Mouse (Mus musculus) thymus, postnatal 36 days (tissue): ENCODE results near the gene Gabbr2.

ENCODE experiments used
- DNase-seq, 2 experiments: peaks; one replicate each; pipeline ENCODE4 v3.0.0; 2022; ENCODE audit warnings: mixed read lengths in 2 of 2

Gene Gabbr2

GRCm38 (mm10) chr4:46696467-46696866, 295.2 kb downstream of the Gabbr2 start:
- no peak for DNase-seq

- DNase-seq: no peak
Measured at GRCm38 (mm10) chr4:46690565-46690964, 301.1 kb downstream of the Gabbr2 start.

- DNase-seq: no peak
Measured at GRCm38 (mm10) chr4:46690023-46690420, 301.7 kb downstream of the Gabbr2 start.

GRCm38 (mm10) chr4:46689397-46690022, 302.2 kb downstream of the Gabbr2 start:
- DNase-seq: peak; percentile 60 to 67

GRCm38 (mm10) chr4:46688213-46688832, 303.4 kb downstream of the Gabbr2 start:
- DNase-seq: no peak

- DNase-seq: no peak
Measured at GRCm38 (mm10) chr4:46684160-46684559, 307.5 kb downstream of the Gabbr2 start.

GRCm38 (mm10) chr4:46676646-46677045, 315.0 kb downstream of the Gabbr2 start:
- DNase-seq: no peak

- DNase-seq: no peak
Measured at GRCm38 (mm10) chr4:46675992-46676391, 315.7 kb downstream of the Gabbr2 start.

GRCm38 (mm10) chr4:46675272-46675785, 316.3 kb downstream of the Gabbr2 start:
- no peak for DNase-seq

- no peak for DNase-seq
Measured at GRCm38 (mm10) chr4:46668620-46669019, 323.1 kb downstream of the Gabbr2 start.

GRCm38 (mm10) chr4:46666420-46666819, 325.3 kb downstream of the Gabbr2 start:
- no peak for DNase-seq

- peak; percentile 40 to 45 for DNase-seq
Measured at GRCm38 (mm10) chr4:46665371-46665774, 326.3 kb downstream of the Gabbr2 start.

- peak in 1 of 2 experiments; percentile 33 for DNase-seq
Measured at GRCm38 (mm10) chr4:46664123-46665009, 327.3 kb downstream of the Gabbr2 start.

- DNase-seq: no peak
Measured at GRCm38 (mm10) chr4:46661433-46661832, 330.2 kb downstream of the Gabbr2 start.

- DNase-seq: no peak
Measured at GRCm38 (mm10) chr4:46658946-46659345, 332.7 kb downstream of the Gabbr2 start.

GRCm38 (mm10) chr4:46657116-46657515, 334.6 kb downstream of the Gabbr2 start:
- DNase-seq: peak; percentile 55 to 70

- DNase-seq: no peak
Measured at GRCm38 (mm10) chr4:46655956-46656355, 335.7 kb downstream of the Gabbr2 start.

- DNase-seq: no peak
Measured at GRCm38 (mm10) chr4:46655298-46655697, 336.4 kb downstream of the Gabbr2 start.

- DNase-seq: peak; percentile 93 to 97
Measured at GRCm38 (mm10) chr4:46650086-46650753, 341.5 kb downstream of the Gabbr2 start, which contains the start of gene Tbc1d2. Tbc1d2 (minus strand) TSS chr4:46650209.

GRCm38 (mm10) chr4:46649161-46649560, 342.5 kb downstream of the Gabbr2 start:
- no peak for DNase-seq

GRCm38 (mm10) chr4:46643676-46644112, 348.0 kb downstream of the Gabbr2 start:
- no peak for DNase-seq

GRCm38 (mm10) chr4:46642924-46643675, 348.6 kb downstream of the Gabbr2 start:
- no peak for DNase-seq
